Comparison of ENCODE assay signal across 20 mouse cellular contexts in genomic region chr10:83343828-83344685, GRCm38 (mm10). TPM values are rescaled to one million over a fixed set of nuclear protein-coding genes. Genes with fewer than 3 reads are reported as not detected.
DNase-seq lines count a peak whose midpoint lies in the region; ATAC-seq and TF ChIP-seq lines count a peak whose summit lies in the region.
"Had no signal": no experiment of that assay in that cellular context is flagged by ENCODE, and none has a peak within 500 bp of the region (broad histone marks: within the 10 kb centered on the region; RNA-seq: fewer than 3 reads in every experiment).

No protein-coding gene starts in this region.

- H3K36me3 ChIP-seq in hindbrain, postnatal 0 days (ENCODE audit: insufficient read depth, low read length), result no peaks in the 10 kb centered on the region
- no peaks in the 10 kb centered on the region for H3K36me3 ChIP-seq in midbrain, embryonic 15.5 days (replicated peaks)
- H3K36me3 ChIP-seq: embryonic facial prominence, embryonic 12.5 days; G1E; heart, embryonic 10.5 days; hindbrain, embryonic 10.5 days had no signal

- 51% methylated on average over 2 of the region's 2 CpGs for WGBS in hindbrain, postnatal 0 days
- WGBS in midbrain, embryonic 15.5 days, result 44% methylated on average over 2 of the region's 2 CpGs

- peak; percentile 11 for DNase-seq in gastrocnemius, adult 18-20 months (ENCODE audit: low spot score)
- DNase-seq in gastrocnemius, adult 8-10 months (ENCODE audit: low spot score in 2 of 2), result no peak
- DNase-seq in 3134 (ENCODE audit: extremely low read depth, insufficient read length, low spot score) (peak; percentile 75), MN1 (ENCODE audit: low spot score) (peak; percentile 77)
- DNase-seq in hindbrain, postnatal 0 days (ENCODE audit: low spot score), result no peak
- DNase-seq in gastrocnemius, postnatal 10 days, result no peak
- DNase-seq: B cell, adult 2 months; cerebellum, adult 11-12 months; kidney, adult 8-10 months; lung, embryonic 14.5 days; midbrain, embryonic 14.5 days; thymus, postnatal 14 days had no signal

- no peak overlapping the region for H3K4me3 ChIP-seq in hindbrain, postnatal 0 days (ENCODE audit: low read length)
- H3K4me3 ChIP-seq in midbrain, embryonic 15.5 days, result no peak overlapping the region
- H3K4me3 ChIP-seq: embryonic facial prominence, embryonic 12.5 days; heart, embryonic 10.5 days; hindbrain, embryonic 10.5 days had no signal

- H3K9me3 ChIP-seq in hindbrain, postnatal 0 days (ENCODE audit: low read length), result no peaks in the 10 kb centered on the region
- H3K9me3 ChIP-seq in midbrain, embryonic 15.5 days, result no peaks in the 10 kb centered on the region
- H3K9me3 ChIP-seq: embryonic facial prominence, embryonic 12.5 days; G1E; heart, embryonic 10.5 days; hindbrain, embryonic 10.5 days had no signal

- no peak overlapping the region for H3K27ac ChIP-seq in hindbrain, postnatal 0 days
- no peak overlapping the region for H3K27ac ChIP-seq in midbrain, embryonic 15.5 days
- H3K27ac ChIP-seq: embryonic facial prominence, embryonic 12.5 days; heart, embryonic 10.5 days; hindbrain, embryonic 10.5 days had no signal

- no peaks in the 10 kb centered on the region for H3K4me1 ChIP-seq in hindbrain, postnatal 0 days (ENCODE audit: insufficient read depth, low read length)
- H3K4me1 ChIP-seq in midbrain, embryonic 15.5 days, result no peaks in the 10 kb centered on the region
- H3K4me1 ChIP-seq: embryonic facial prominence, embryonic 12.5 days; heart, embryonic 10.5 days; hindbrain, embryonic 10.5 days had no signal

- H3K4me2 ChIP-seq in hindbrain, postnatal 0 days (ENCODE audit: low read depth, low read length), result no peak overlapping the region
- no peak overlapping the region for H3K4me2 ChIP-seq in midbrain, embryonic 15.5 days
- H3K4me2 ChIP-seq: embryonic facial prominence, embryonic 12.5 days; liver, embryonic 11.5 days; lung, embryonic 14.5 days had no signal

- no peak for TF ChIP-seq CTCF in hindbrain, postnatal 0 days (IDR thresholded peaks at IDR 0.05; ENCODE audit: low read depth)

- no peaks in the 10 kb centered on the region for H3K27me3 ChIP-seq in hindbrain, postnatal 0 days (ENCODE audit: insufficient read depth, low read length)
- no peaks in the 10 kb centered on the region for H3K27me3 ChIP-seq in midbrain, embryonic 15.5 days (replicated peaks)
- H3K27me3 ChIP-seq: embryonic facial prominence, embryonic 12.5 days had no signal

- 0 out of 2 replicates have a peak, but pooled peaks have one; percentile 12 for ATAC-seq in megakaryocyte, adult 5-6 weeks (ENCODE audit: poor library complexity, severe bottlenecking)
- ATAC-seq in hindbrain, postnatal 0 days, result no peak
- no peak for ATAC-seq in midbrain, embryonic 15.5 days (replicated peaks)
- ATAC-seq: forebrain, embryonic 16.5 days had no signal

- H3K9ac ChIP-seq in hindbrain, postnatal 0 days (replicated peaks; ENCODE audit: low read length), result no peak overlapping the region
- H3K9ac ChIP-seq in midbrain, embryonic 15.5 days, result no peak overlapping the region
- H3K9ac ChIP-seq: embryonic facial prominence, embryonic 12.5 days; lung, embryonic 14.5 days had no signal

RNA-seq across cellular contexts. Expression of gene Slc41a2, which starts 6.4 kb away (rescaled TPM):
- under 1 TPM; 0.50 to 0.53 TPM for total RNA-seq in gastrocnemius, adult 18-20 months (2021)
- under 1 TPM; 0.35 to 0.76 (median 0.36) TPM for total RNA-seq in gastrocnemius, adult 8-10 months (2022)
- total RNA-seq in megakaryocyte, adult 5-6 weeks (2015), result 0.52 and 0.76 TPM in 2 replicates
- 0.73 and 1.0 TPM in 2 replicates for total RNA-seq in megakaryocyte, adult 5-6 weeks (2017)
- total RNA-seq in hindbrain, postnatal 0 days (2014; rRNA removed), result 29.8 and 43.1 TPM in 2 replicates
- 10.3 and 10.8 TPM in 2 replicates for polyA plus RNA-seq in hindbrain, postnatal 0 days (2015; fragmentation: Nextera tagmentation; extraction: Ambion mirVana)
- polyA plus RNA-seq in midbrain, embryonic 15.5 days (2015; fragmentation: Nextera tagmentation; extraction: Ambion mirVana), result 9.1 and 11.1 TPM in 2 replicates
- total RNA-seq in gastrocnemius, postnatal 10 days (2021), result 1 to 10 TPM; 1.6 to 2.7 TPM
- polyA plus RNA-seq: G1E had no signal

RNA-seq across cellular contexts. Expression of gene D10Wsu102e, which starts 16.0 kb away (rescaled TPM):
- under 1 TPM; 0.45 to 0.53 TPM for total RNA-seq in gastrocnemius, adult 18-20 months (2021)
- total RNA-seq in gastrocnemius, adult 8-10 months (2022), result 1 to 10 TPM in 1 of 4 experiments, under 1 TPM in 3; 0.67 to 1.2 (median 0.80) TPM
- 0.40 and 0.46 TPM in 2 replicates for total RNA-seq in megakaryocyte, adult 5-6 weeks (2015)
- 0.44 and 0.57 TPM in 2 replicates for total RNA-seq in megakaryocyte, adult 5-6 weeks (2017)
- 2.1 and 2.2 TPM in 2 replicates for total RNA-seq in hindbrain, postnatal 0 days (2014; rRNA removed)
- 0.60 and 0.61 TPM in 2 replicates for polyA plus RNA-seq in hindbrain, postnatal 0 days (2015; fragmentation: Nextera tagmentation; extraction: Ambion mirVana)
- 0.91 and 0.98 TPM in 2 replicates for polyA plus RNA-seq in midbrain, embryonic 15.5 days (2015; fragmentation: Nextera tagmentation; extraction: Ambion mirVana)
- total RNA-seq in gastrocnemius, postnatal 10 days (2021), result under 1 TPM; 0.78 to 0.90 TPM

Comparison
In these comparisons a context has a peak if more than half of its experiments do, and no peak if none do; other contexts are left out.
1. DNase-seq: peak in gastrocnemius, adult 18-20 months (single experiment), 3134 (single experiment) and MN1 (single experiment); none in gastrocnemius, adult 8-10 months (0 of 2), hindbrain, postnatal 0 days (single experiment) and gastrocnemius, postnatal 10 days (single experiment).